Mouse (Mus musculus) E14TG2a.4 (cell line): Measurements from ENCODE around the gene Il34.

Source experiments
- CTCF ChIP-seq: conservative IDR thresholded peaks from 2 replicates; pipeline ENCODE4 v1.5.1; 2014; ENCODE audit warnings: low read length
- NANOG ChIP-seq: IDR thresholded peaks from 2 replicates; pipeline ENCODE4 v1.6.1; 2014; ENCODE audit warnings: borderline replicate concordance, low read length, mixed read lengths
- POU5F1 ChIP-seq: IDR thresholded peaks from 2 replicates; pipeline ENCODE4 v1.6.1; 2014; ENCODE audit warnings: low read length, borderline replicate concordance

- TF ChIP-seq CTCF: no peak
- no peak for TF ChIP-seq NANOG
- TF ChIP-seq POU5F1: no peak
These were observed 18.8 kb downstream of the Il34 start for GRCm38 (mm10) chr8:110786934-110787333.
